25 mouse cellular contexts compared by ENCODE assay signal in genomic region chr6:111684911-111685310, GRCm38 (mm10).
DNase-seq lines count a peak whose midpoint lies in the region; ATAC-seq and TF ChIP-seq lines count a peak whose summit lies in the region.
"Had no signal": no experiment of that assay in that cellular context is flagged by ENCODE, and none has a peak within 500 bp of the region (broad histone marks: within the 10 kb centered on the region; RNA-seq: fewer than 3 reads in every experiment).

No protein-coding gene starts in this region.

- H3K36me3 ChIP-seq in midbrain, postnatal 0 days (ENCODE audit: insufficient read depth, low read length): no peaks in the 10 kb centered on the region
- H3K36me3 ChIP-seq in midbrain, embryonic 16.5 days (ENCODE audit: control insufficient read depth, insufficient read depth, low read length): no peaks in the 10 kb centered on the region
- H3K36me3 ChIP-seq: forebrain, embryonic 10.5 days; heart, embryonic 10.5 days; heart, embryonic 13.5 days; hindbrain, embryonic 12.5 days; hindbrain, embryonic 15.5 days had no signal

- no peaks in the 10 kb centered on the region for H3K4me1 ChIP-seq in midbrain, postnatal 0 days (ENCODE audit: insufficient read depth, low read length)
- H3K4me1 ChIP-seq in midbrain, embryonic 16.5 days (ENCODE audit: control insufficient read depth, insufficient read depth, low read length): no peaks in the 10 kb centered on the region
- H3K4me1 ChIP-seq: forebrain, embryonic 10.5 days; forebrain, embryonic 13.5 days; heart, embryonic 10.5 days; heart, embryonic 13.5 days; hindbrain, embryonic 12.5 days; hindbrain, embryonic 15.5 days had no signal

- 79% methylated on average over 2 of the region's 2 CpGs for WGBS in midbrain, postnatal 0 days
- 81% methylated on average over 2 of the region's 2 CpGs for WGBS in midbrain, embryonic 16.5 days

- peak; percentile 19; the same call in 1 of the 2 replicates for TF ChIP-seq CTCF in midbrain, postnatal 0 days (IDR thresholded peaks at IDR 0.05)

- no peak overlapping the region for H3K4me2 ChIP-seq in midbrain, postnatal 0 days (ENCODE audit: low read depth, low read length, poor library complexity, severe bottlenecking)
- H3K4me2 ChIP-seq in midbrain, embryonic 16.5 days (ENCODE audit: low read length): no peak overlapping the region
- H3K4me2 ChIP-seq: forebrain, embryonic 13.5 days; heart, embryonic 13.5 days; hindbrain, embryonic 12.5 days; hindbrain, embryonic 15.5 days had no signal

- no peaks in the 10 kb centered on the region for H3K27me3 ChIP-seq in midbrain, postnatal 0 days (ENCODE audit: insufficient read depth, low read length)
- H3K27me3 ChIP-seq in midbrain, embryonic 16.5 days (ENCODE audit: control insufficient read depth, insufficient read depth, low read depth, low read length): no peaks in the 10 kb centered on the region
- H3K27me3 ChIP-seq: forebrain, embryonic 13.5 days; heart, embryonic 13.5 days; hindbrain, embryonic 12.5 days; hindbrain, embryonic 15.5 days had no signal

- H3K9ac ChIP-seq in midbrain, postnatal 0 days (replicated peaks; ENCODE audit: low read length, poor library complexity, severe bottlenecking): no peak overlapping the region
- no peak overlapping the region for H3K9ac ChIP-seq in midbrain, embryonic 16.5 days (ENCODE audit: low read depth, low read length)
- H3K9ac ChIP-seq: forebrain, embryonic 13.5 days; heart, embryonic 13.5 days; hindbrain, embryonic 12.5 days; hindbrain, embryonic 15.5 days had no signal

- no peak for ATAC-seq in midbrain, postnatal 0 days (ENCODE audit: low FRiP score)
- ATAC-seq in midbrain, embryonic 16.5 days: no peak
- ATAC-seq: CD4-positive, CD25-positive, alpha-beta regulatory T cell, adult 4 months; forebrain, embryonic 13.5 days; forebrain, embryonic 16.5 days had no signal

- no peak overlapping the region for H3K27ac ChIP-seq in midbrain, postnatal 0 days (ENCODE audit: low read depth, low read length)
- H3K27ac ChIP-seq in midbrain, embryonic 16.5 days (ENCODE audit: low read length): no peak overlapping the region
- H3K27ac ChIP-seq: forebrain, embryonic 10.5 days; forebrain, embryonic 13.5 days; heart, adult 2 months; heart, embryonic 10.5 days; heart, embryonic 13.5 days; hindbrain, embryonic 12.5 days; hindbrain, embryonic 15.5 days had no signal

- no peak overlapping the region for H3K4me3 ChIP-seq in midbrain, postnatal 0 days (ENCODE audit: low read depth, low read length)
- H3K4me3 ChIP-seq in midbrain, embryonic 16.5 days (ENCODE audit: low read depth, low read length): no peak overlapping the region
- H3K4me3 ChIP-seq: forebrain, embryonic 10.5 days; forebrain, embryonic 13.5 days; heart, adult 2 months; heart, embryonic 10.5 days; heart, embryonic 13.5 days; hindbrain, embryonic 12.5 days; hindbrain, embryonic 15.5 days had no signal

- no peaks in the 10 kb centered on the region for H3K9me3 ChIP-seq in midbrain, postnatal 0 days (ENCODE audit: low read length)
- H3K9me3 ChIP-seq in midbrain, embryonic 16.5 days (replicated peaks; ENCODE audit: control insufficient read depth, low read length, poor library complexity, severe bottlenecking): no peaks in the 10 kb centered on the region
- H3K9me3 ChIP-seq: forebrain, embryonic 10.5 days; forebrain, embryonic 13.5 days; heart, embryonic 10.5 days; hindbrain, embryonic 12.5 days; hindbrain, embryonic 15.5 days had no signal

- DNase-seq in midbrain, postnatal 0 days (ENCODE audit: low spot score): no peak
- DNase-seq in ES-CJ7 (ENCODE audit: low read depth, low spot score) (peak; percentile 65), R1 (ENCODE audit: low read depth, low spot score) (peak; percentile 71)
- DNase-seq in mesoderm, embryonic 11.5 days (ENCODE audit: low read depth, low spot score): peak; percentile 1
- no peak for DNase-seq in c-Kit-positive CD71-positive TER-119-positive erythroid progenitor cells, embryonic 14.5 days (ENCODE audit: low spot score)
- DNase-seq in adrenal gland, postnatal 10 days: no peak
- DNase-seq in urinary bladder, adult 18-20 months (ENCODE audit: low spot score in 2 of 2): no peak
- DNase-seq: adrenal gland, adult 2 months; adrenal gland, postnatal 25 days; cerebellum, adult 18-20 months; cerebellum, adult 9-10 months; cerebellum, postnatal 14 days; gastrocnemius, postnatal 10 days; gastrocnemius, postnatal 36 days; heart, adult 2 months; heart, postnatal 14 days had no signal

Comparison
In these comparisons a context has a peak if more than half of its experiments do, and no peak if none do; other contexts are left out.
1. DNase-seq: peak in ES-CJ7 (single experiment), R1 (single experiment) and mesoderm, embryonic 11.5 days (single experiment); none in midbrain, postnatal 0 days (single experiment), c-Kit-positive CD71-positive TER-119-positive erythroid progenitor cells, embryonic 14.5 days (single experiment), adrenal gland, postnatal 10 days (single experiment) and urinary bladder, adult 18-20 months (0 of 2).